Mouse (Mus musculus) adrenal gland, postnatal 25 days (tissue): ENCODE measurements at regions not wholly inside any gene's neighbourhood (a gene's known extent, or its start where the extent isn't known, plus 50 kb on each side); places are given as distances from the start of the nearest gene placed in this dataset.

Experiments
- DNase-seq: peaks from one replicate; pipeline ENCODE4 v3.0.0; 2021; ENCODE audit warnings: mixed read lengths

- DNase-seq, result no peak
Measured at GRCm38 (mm10) chr12:32489415-32490139, 111.1 kb downstream of the Ccdc71l start.

GRCm38 (mm10) chr12:32504196-32504595 lies 125.7 kb downstream of the Ccdc71l start:
- no peak for DNase-seq

- DNase-seq, result no peak
Measured at GRCm38 (mm10) chr12:32508671-32509070, 130.2 kb downstream of the Ccdc71l start.

GRCm38 (mm10) chr12:32525586-32525985 lies 147.1 kb downstream of the Ccdc71l start:
- no peak for DNase-seq

- DNase-seq, result no peak
Measured at GRCm38 (mm10) chr12:32531216-32531615, 152.7 kb downstream of the Ccdc71l start.

GRCm38 (mm10) chr12:32533641-32534040 lies 155.1 kb downstream of the Ccdc71l start:
- DNase-seq, result peak; percentile 35

GRCm38 (mm10) chr12:32545466-32545865 lies 167.0 kb downstream of the Ccdc71l start:
- DNase-seq, result no peak

- no peak for DNase-seq
Measured at GRCm38 (mm10) chr12:32546356-32546755, 167.9 kb downstream of the Ccdc71l start.

GRCm38 (mm10) chr12:32553793-32554192 lies 175.3 kb downstream of the Ccdc71l start:
- no peak for DNase-seq

GRCm38 (mm10) chr12:32567777-32568176 lies 189.3 kb downstream of the Ccdc71l start:
- DNase-seq, result no peak

- no peak for DNase-seq
Measured at GRCm38 (mm10) chr12:32581304-32581703, 202.8 kb downstream of the Ccdc71l start.

GRCm38 (mm10) chr12:32602131-32602815 lies 217.1 kb upstream of the Nampt start:
- DNase-seq, result no peak

GRCm38 (mm10) chr12:32605353-32605752 lies 214.0 kb upstream of the Nampt start:
- no peak for DNase-seq

- DNase-seq, result no peak
Measured at GRCm38 (mm10) chr12:32615000-32615399, 204.3 kb upstream of the Nampt start.

- DNase-seq, result peak; percentile 31
Measured at GRCm38 (mm10) chr12:32616086-32616485, 203.3 kb upstream of the Nampt start.

GRCm38 (mm10) chr12:32617031-32617430 lies 202.3 kb upstream of the Nampt start:
- no peak for DNase-seq

- no peak for DNase-seq
Measured at GRCm38 (mm10) chr12:32619830-32620229, 199.5 kb upstream of the Nampt start.

GRCm38 (mm10) chr12:32621739-32622138 lies 197.6 kb upstream of the Nampt start:
- DNase-seq, result no peak

- no peak for DNase-seq
Measured at GRCm38 (mm10) chr12:32628552-32628951, 190.8 kb upstream of the Nampt start.

- no peak for DNase-seq
Measured at GRCm38 (mm10) chr12:32632935-32633334, 186.4 kb upstream of the Nampt start.

- no peak for DNase-seq
Measured at GRCm38 (mm10) chr12:32635055-32635454, 184.3 kb upstream of the Nampt start.

- no peak for DNase-seq
Measured at GRCm38 (mm10) chr12:32637400-32638100, 181.8 kb upstream of the Nampt start.

- no peak for DNase-seq
Measured at GRCm38 (mm10) chr12:32640591-32640990, 178.8 kb upstream of the Nampt start.
